Mouse (Mus musculus) neural tube, embryonic 12.5 days (tissue): Measurements from ENCODE around the gene Poc1b. TPM values are rescaled to one million over a fixed set of nuclear protein-coding genes. Genes with fewer than 3 reads are reported as not detected.
"Not testable (repeated sequence)": the region's sequence is repeated elsewhere in the genome, so short reads cannot be mapped to it uniquely, and the experiment has no call there.

Experiments
- ATAC-seq: fragments of 200-750 bp; cut with Nextera tagmentation; 2 replicates; pipeline ENCODE4 v1.8.0; 2017; ENCODE audit warnings: low read depth, mild to moderate bottlenecking, moderate TSS enrichment, moderate library complexity; ENCODE audit not compliant: low FRiP score
- H3K27ac ChIP-seq: fragments of 300-500 bp; sonication (generic); 2 replicates; pipeline ENCODE4 v1.5.1; 2016
- H3K27me3 ChIP-seq: fragments of 300-500 bp; sonication (generic); replicated peaks from 2 replicates; pipeline ENCODE4 v1.6.1; 2016; ENCODE audit warnings: mild to moderate bottlenecking
- H3K36me3 ChIP-seq: fragments of 300-500 bp; sonication (generic); 2 replicates; pipeline ENCODE4 v1.6.1; 2016; ENCODE audit warnings: mild to moderate bottlenecking
- H3K4me1 ChIP-seq: fragments of 300-500 bp; sonication (generic); 2 replicates; pipeline ENCODE4 v1.6.1; 2016
- H3K4me2 ChIP-seq: fragments of 300-500 bp; sonication (generic); replicated peaks from 2 replicates; pipeline ENCODE4 v1.6.1; 2016; ENCODE audit warnings: mild to moderate bottlenecking
- H3K4me3 ChIP-seq: fragments of 300-500 bp; sonication (generic); 2 replicates; pipeline ENCODE4 v1.5.1; 2016
- H3K9ac ChIP-seq: fragments of 300-500 bp; sonication (generic); 2 replicates; pipeline ENCODE4 v1.6.1; 2016; ENCODE audit warnings: mild to moderate bottlenecking
- H3K9me3 ChIP-seq: fragments of 300-500 bp; sonication (generic); 2 replicates; pipeline ENCODE4 v1.6.1; 2016; ENCODE audit warnings: mild to moderate bottlenecking
- WGBS: fragments of 180-500 bp; shearing (Covaris S2); methylation state at CpG from one replicate; pipeline ENCODE4 v1.1.7; 2016; 5-methylcytosine and 5-hydroxymethylcytosine counted together
- polyA plus RNA-seq: library from polyadenylated mRNA; unstranded; fragments of >200 nt; fragmentation: Nextera tagmentation; extraction: Ambion mirVana; gene quantifications from 2 replicates; pipeline ENCODE4 v1.2.1, GENCODE M21; 2016

The Poc1b gene
- polyA plus RNA-seq, 1 experiment from 2014 or later, result 21.9 TPM

DNA sequence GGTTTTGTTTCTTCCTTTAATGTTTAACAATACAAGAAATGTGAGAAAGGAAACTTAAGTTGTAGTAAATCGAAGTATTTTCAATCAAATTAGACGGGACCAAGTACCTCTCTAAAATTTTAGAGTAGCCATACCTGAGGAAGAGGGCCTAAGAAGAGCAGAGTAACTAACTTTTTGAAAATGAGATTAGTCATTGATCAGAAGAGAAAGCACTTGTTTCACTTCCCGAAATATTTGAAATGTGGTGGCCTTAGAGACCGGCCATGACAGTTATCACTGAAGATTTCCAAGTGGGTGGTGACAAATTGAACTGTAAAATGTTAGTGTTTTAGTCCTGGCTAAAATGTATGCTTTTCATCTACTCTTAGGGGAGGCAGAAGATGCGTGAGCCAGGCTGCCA lies 96.3 kb downstream of the Poc1b start:
- no peak for ATAC-seq
- Histone ChIP-seq H3K27ac (no peak overlapping the region), H3K4me1 (peaks cover 14% of the 10 kb centered on the region), H3K9ac (no peak overlapping the region), H3K27me3 (no peaks in the 10 kb centered on the region), H3K4me2 (peak overlapping the region; percentile 65), H3K4me3 (no peak overlapping the region; the same call in 1 of the 2 replicates), H3K9me3 (no peaks in the 10 kb centered on the region), H3K36me3 (no peaks in the 10 kb centered on the region)
- 64% methylated on average over 5 of the region's 5 CpGs for WGBS

DNA sequence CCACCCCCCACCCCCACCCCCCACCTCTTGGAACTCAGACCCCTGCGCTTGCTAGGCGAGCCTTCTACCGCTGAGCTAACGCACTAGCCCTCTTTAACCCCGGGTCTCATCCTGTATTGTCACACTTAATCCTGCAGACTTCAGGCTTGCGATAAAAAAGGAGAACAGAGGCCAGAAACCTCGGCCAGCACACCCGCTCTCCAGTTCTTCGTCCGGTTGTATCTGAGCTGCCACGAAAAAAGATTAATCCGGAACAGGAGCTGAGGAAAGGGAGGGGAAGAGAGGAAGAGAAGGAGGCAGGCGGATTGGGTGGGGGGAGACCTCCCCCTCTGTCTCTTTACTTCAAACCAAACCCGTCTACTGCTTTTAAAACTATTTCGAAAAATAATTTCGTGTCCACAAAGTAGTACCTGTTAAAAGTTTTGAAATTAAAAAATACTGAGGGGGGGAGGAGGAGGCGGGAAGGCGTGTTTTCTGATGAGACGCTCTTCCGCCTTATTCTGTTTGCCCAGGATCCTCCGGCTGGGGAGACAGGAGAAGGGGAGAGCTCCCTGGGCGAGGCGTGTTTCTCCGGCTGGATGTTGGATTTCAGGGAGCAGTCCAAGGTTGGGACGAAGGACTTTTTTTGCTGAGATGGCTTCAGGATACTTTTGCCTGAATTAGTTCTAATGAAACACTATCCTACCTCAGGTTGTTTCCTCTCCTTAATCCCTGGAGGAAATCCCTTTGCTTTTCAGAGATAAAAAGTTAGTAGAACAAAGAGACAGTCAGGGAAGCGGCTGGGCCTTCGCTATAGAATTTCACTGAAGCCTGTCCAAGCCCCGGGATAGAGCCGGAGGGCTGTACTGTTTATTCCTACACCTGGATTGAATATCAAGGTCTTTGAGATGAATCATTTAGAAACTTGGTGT lies 97.0 kb downstream of the Poc1b start:
- no peaks in the 10 kb centered on the region for H3K9me3 ChIP-seq
- H3K9ac ChIP-seq, result peak overlapping the region; percentile 30; the same call in 1 of the 2 replicates
- H3K4me1 ChIP-seq, result peaks cover 14% of the 10 kb centered on the region
- no peaks in the 10 kb centered on the region for H3K36me3 ChIP-seq
- 2% methylated on average over 29 of the region's 29 CpGs for WGBS
- H3K27me3 ChIP-seq, result no peaks in the 10 kb centered on the region
- peak; percentile 65 for ATAC-seq
- H3K4me2 ChIP-seq, result peak overlapping the region; percentile 65
- H3K4me3 ChIP-seq, result peak overlapping the region; percentile 12; the same call in 1 of the 2 replicates
- no peak overlapping the region for H3K27ac ChIP-seq

DNA sequence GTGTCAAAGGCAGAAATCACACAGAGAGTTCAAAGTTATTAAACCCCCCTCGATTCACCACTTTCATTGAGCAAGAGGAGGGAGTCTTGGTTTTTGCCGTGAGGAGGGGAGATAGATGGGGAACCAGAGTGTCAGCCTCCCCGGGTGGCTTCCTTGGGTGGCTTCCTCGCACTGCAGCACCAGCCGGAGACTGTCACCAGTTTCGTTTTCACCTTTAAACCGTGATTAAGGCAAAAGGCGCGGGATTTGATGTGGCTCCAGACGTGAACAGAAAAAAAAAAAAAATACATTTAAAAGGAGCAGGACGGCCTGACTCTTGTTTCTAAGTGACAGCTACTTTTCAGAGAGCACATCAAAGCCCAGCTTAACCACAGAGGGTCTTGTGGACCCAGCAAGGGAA lies 97.7 kb downstream of the Poc1b start:
- H3K4me2 ChIP-seq, result peak overlapping the region; percentile 65
- peaks cover 14% of the 10 kb centered on the region for H3K4me1 ChIP-seq
- H3K4me3 ChIP-seq, result no peak overlapping the region
- H3K36me3 ChIP-seq, result no peaks in the 10 kb centered on the region
- H3K9ac ChIP-seq, result no peak overlapping the region
- WGBS, result 18% methylated on average over 11 of the region's 11 CpGs
- no peak overlapping the region for H3K27ac ChIP-seq
- no peaks in the 10 kb centered on the region for H3K9me3 ChIP-seq
- peak; percentile 30 for ATAC-seq
- H3K27me3 ChIP-seq, result no peaks in the 10 kb centered on the region

DNA sequence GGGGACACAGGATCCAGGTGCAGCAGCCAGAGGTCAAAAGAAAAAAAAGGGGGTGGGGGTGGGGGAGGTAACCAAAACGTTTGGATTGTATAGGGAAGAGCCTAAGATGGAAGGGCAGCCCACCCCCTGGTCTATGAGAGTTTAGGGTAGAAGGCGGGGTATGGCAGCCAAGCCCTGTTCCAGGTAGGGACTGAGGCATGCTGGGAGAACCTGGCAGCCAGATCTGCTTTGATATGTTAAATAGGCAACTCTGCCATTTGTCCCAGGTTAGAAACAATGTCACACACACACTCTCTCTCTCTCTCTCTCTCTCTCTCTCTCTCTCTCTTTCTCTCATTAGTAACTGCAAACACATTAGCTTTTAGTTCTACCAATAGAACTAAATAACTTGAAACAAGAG lies 100.3 kb downstream of the Poc1b start:
- ATAC-seq, result no peak
- Histone ChIP-seq H3K4me3 (no peak overlapping the region), H3K9ac (no peak overlapping the region), H3K9me3 (no peaks in the 10 kb centered on the region), H3K4me1 (peaks cover 14% of the 10 kb centered on the region), H3K36me3 (no peaks in the 10 kb centered on the region), H3K27ac (no peak overlapping the region), H3K4me2 (no peak overlapping the region), H3K27me3 (no peaks in the 10 kb centered on the region)
- WGBS, result 53% methylated on average over 2 of the region's 2 CpGs

DNA sequence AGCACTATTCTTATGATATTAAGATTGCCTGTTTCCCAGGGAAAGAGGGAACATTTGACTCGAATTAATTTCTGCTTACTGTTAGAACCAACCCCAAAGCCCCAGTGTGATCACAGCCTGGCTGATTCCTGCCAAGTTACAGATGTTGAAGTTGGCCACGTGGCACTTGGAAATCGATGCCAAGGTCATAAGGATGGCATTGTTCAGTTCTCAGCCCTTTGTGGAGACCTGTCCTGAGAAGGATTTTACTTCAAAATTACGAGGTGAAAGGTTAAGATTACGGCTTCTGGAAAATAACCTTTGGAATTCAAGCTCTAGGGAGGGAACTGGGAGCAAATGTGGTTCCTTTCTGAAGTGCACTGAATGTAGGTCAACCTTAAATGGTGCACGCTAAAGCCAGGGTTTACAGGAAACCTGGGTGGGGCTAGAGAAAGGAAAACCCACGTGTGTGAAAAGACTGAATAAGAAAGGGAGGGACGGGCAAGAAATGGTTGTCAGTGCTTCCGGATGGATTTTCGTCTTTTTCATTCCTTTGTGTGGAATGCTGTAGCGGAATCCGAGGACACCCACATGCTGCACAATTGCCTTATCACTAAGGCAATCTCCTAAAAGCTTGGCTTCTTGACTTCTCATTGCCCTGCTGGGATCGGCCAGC lies 102.4 kb downstream of the Poc1b start:
- Histone ChIP-seq H3K4me2 (no peak overlapping the region), H3K4me3 (no peak overlapping the region), H3K9ac (no peak overlapping the region), H3K27me3 (no peaks in the 10 kb centered on the region), H3K36me3 (no peaks in the 10 kb centered on the region), H3K4me1 (peaks cover 4% of the 10 kb centered on the region), H3K27ac (no peak overlapping the region), H3K9me3 (no peaks in the 10 kb centered on the region)
- 83% methylated on average over 13 of the region's 13 CpGs for WGBS
- ATAC-seq, result no peak

DNA sequence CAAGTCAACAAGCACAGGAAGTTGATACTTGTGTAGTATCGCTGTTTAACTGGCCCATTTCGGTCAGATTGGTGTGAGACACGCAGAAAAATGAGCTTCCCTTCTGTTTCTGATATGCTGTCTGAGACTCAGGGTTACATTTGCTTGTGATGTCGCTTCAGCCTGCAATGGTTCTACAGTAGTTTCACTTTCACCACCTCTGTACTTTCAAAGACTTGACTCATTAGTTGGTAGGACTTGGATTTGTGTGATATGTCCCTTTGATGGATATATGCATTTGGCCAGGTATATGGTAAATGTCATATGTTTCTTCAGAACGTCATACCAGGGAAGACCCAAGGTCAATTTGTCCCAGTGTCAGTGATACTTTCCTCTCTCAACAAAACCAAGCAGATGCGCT lies 104.2 kb downstream of the Poc1b start:
- no peaks in the 10 kb centered on the region for H3K4me1 ChIP-seq
- H3K4me2 ChIP-seq, result no peak overlapping the region
- no peak for ATAC-seq
- no peaks in the 10 kb centered on the region for H3K9me3 ChIP-seq
- H3K27me3 ChIP-seq, result no peaks in the 10 kb centered on the region
- 95% methylated on average over 6 of the region's 6 CpGs for WGBS
- no peaks in the 10 kb centered on the region for H3K36me3 ChIP-seq
- no peak overlapping the region for H3K9ac ChIP-seq
- H3K4me3 ChIP-seq, result no peak overlapping the region
- no peak overlapping the region for H3K27ac ChIP-seq

DNA sequence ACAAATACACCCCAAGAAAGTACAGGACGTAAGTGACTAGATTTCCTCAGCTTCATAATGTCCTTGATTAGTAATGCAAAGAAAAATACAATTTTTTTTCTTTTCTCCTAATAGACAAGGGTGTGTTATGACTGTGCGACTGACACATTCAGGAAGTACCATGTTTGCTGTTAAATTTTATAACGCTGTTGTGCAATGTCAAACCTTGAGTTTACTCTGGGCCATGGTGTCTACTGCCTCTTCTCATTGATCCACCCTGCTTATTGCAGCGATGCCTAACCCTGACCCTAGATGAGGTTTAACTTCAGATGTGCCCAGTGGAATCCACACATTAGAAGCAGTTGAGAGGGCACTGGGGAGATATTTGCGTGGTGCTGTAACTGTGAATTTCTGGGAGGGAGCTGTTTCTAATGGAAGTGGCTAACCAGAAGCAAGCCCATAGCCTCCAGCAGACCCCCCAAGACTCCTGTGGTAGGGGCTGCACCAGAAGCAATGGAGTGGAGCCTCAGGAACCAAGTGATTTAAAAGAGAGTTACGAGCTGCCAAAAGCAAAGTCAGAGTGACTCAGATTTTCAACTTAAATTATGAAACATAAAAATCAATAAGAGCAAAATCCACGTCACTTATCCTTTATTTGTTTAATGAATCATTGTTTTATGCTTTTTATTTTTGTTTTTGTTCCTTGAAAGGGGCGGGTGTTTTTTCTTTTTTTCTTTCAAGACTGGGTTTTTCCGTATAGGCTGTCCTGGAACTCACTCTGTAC lies 104.8 kb downstream of the Poc1b start:
- no peak overlapping the region for H3K27ac ChIP-seq
- no peak overlapping the region for H3K4me2 ChIP-seq
- no peaks in the 10 kb centered on the region for H3K36me3 ChIP-seq
- H3K9ac ChIP-seq, result no peak overlapping the region
- H3K27me3 ChIP-seq, result no peaks in the 10 kb centered on the region
- H3K4me3 ChIP-seq, result no peak overlapping the region
- H3K9me3 ChIP-seq, result no peaks in the 10 kb centered on the region
- WGBS, result 88% methylated on average over 9 of the region's 9 CpGs
- no peaks in the 10 kb centered on the region for H3K4me1 ChIP-seq
- ATAC-seq, result no peak

DNA sequence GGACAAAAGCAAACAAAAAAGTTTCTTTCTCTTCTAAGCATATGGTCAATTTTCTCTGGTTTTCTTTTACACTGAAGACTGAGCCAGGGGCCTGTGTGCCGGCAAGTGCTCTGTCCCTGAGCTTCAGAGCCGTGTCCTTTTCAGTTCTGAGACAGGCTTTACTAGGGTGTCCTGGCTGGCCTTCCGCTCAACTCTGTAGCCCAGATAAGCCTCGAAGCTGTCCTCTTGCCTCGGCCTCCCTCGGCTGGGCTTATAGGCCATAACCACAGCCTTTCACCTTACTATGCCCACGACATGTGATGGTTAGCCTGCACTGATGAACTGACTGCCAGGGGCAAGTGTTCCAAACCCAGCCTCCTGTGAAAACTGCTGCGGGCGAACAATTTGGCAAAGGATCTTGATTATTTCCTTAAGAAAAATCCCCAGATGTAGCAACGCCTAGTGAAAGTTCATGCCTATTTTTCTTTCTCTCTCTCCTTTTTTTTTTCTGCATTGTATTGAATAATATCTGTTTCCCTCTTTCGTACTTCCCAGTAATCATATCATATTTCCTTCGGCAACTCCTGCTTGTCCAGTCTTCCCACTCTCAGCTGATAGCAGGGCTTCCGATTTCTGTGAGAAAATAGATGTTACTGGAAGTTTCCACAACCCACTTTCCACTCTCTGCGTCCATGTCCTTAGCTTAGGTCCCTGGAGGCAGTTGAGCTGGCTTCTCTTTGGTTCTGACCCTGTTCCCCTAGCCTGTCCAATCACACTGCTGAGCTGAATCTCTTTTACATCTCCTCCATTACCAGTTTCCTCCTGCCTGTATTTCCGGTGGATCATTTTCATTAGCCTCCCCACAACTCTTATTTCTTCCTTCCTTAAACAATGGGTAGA lies 107.8 kb downstream of the Poc1b start:
- Histone ChIP-seq H3K27me3 (no peaks in the 10 kb centered on the region), H3K27ac (no peak overlapping the region), H3K4me1 (no peaks in the 10 kb centered on the region), H3K9ac (no peak overlapping the region), H3K4me2 (no peak overlapping the region), H3K4me3 (no peak overlapping the region), H3K9me3 (no peaks in the 10 kb centered on the region), H3K36me3 (no peaks in the 10 kb centered on the region)
- ATAC-seq, result no peak
- 89% methylated on average over 15 of the region's 15 CpGs for WGBS

DNA sequence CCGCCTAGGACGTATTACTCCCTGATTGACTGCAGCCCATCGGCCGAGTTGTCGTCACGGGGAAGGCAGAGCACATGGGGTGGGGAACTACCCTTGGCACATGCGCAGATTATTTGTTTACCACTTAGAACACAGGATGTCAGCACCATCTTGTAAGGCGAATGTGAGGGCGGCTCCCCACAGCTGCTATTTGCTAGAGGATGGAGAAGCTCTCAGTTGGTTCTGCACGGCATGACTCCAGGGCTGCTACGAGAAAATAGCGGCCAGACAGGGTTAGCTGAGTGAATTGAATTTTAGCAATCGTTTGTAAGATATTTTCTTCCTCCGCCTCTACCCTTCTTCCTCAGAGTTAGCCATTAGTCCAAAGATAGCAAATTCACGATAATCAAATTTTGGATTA lies 109.7 kb downstream of the Poc1b start:
- H3K27ac ChIP-seq, H3K4me1 ChIP-seq, ATAC-seq, H3K36me3 ChIP-seq, H3K4me2 ChIP-seq, H3K4me3 ChIP-seq, H3K27me3 ChIP-seq, H3K9ac ChIP-seq, H3K9me3 ChIP-seq: not testable (repeated sequence)
- 90% methylated on average over 15 of the region's 15 CpGs for WGBS

DNA sequence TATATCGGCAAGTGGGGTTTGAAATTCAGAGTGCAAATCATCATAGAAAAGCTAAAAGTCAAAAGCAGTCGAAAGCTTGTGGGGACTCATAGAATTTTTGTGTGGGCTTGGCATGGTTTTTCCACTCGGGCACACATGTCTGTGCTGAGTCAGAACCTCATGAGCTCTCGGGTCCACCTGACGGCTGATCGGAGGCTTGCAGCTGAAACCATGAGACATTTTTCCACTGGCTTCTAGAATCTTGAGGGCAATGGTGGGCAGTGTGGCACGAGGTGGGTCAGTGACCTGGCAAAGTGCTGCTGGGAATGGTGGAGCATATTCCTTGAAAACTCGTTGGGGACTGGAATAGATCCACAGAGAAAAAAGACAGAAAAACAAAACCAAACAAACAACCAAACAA lies 114.7 kb downstream of the Poc1b start:
- H3K4me1 ChIP-seq, result no peaks in the 10 kb centered on the region

DNA sequence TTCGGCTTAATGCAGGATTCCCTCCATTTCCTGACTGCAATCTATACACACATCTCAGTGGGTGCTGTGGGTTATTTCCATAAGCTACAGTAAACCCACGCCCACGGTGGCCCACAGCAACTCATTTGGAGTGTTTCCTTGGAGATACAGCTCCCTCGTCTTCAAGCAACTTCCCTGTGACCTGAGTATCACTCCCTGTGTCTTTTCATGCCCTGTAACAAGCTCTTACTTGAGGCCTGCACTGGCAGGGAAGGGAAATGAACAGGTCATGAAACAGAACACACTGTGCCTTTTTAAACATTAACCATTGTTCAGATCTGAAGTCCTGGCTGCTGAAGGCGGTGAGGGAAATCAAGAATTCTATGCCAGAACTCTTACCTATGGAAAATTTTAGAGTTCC lies 115.9 kb downstream of the Poc1b start:
- 79% methylated on average over 5 of the region's 5 CpGs for WGBS
- H3K4me1 ChIP-seq, result peaks cover under 1% of the 10 kb centered on the region; the same call in 1 of the 2 replicates
- no peaks in the 10 kb centered on the region for H3K36me3 ChIP-seq
- H3K27me3 ChIP-seq, result no peaks in the 10 kb centered on the region
- no peak overlapping the region for H3K4me3 ChIP-seq
- H3K9me3 ChIP-seq, result no peaks in the 10 kb centered on the region
- no peak overlapping the region for H3K4me2 ChIP-seq
- H3K9ac ChIP-seq, result no peak overlapping the region
- ATAC-seq, result no peak
- H3K27ac ChIP-seq, result no peak overlapping the region

More for the DNA sequence above, 114.7 kb downstream of the Poc1b start:
- Histone ChIP-seq H3K27ac (no peak overlapping the region), H3K27me3 (no peaks in the 10 kb centered on the region), H3K9me3 (no peaks in the 10 kb centered on the region), H3K4me3 (no peak overlapping the region), H3K9ac (no peak overlapping the region), H3K36me3 (no peaks in the 10 kb centered on the region), H3K4me2 (no peak overlapping the region)
- ATAC-seq, result no peak
- WGBS, result 90% methylated on average over 8 of the region's 8 CpGs
